Mouse (Mus musculus) C2C12 (cell line): ENCODE results near the gene Maip1.

ENCODE experiments used
- CEBPB ChIP-seq: IDR thresholded peaks from one replicate; pipeline ENCODE4 v1.6.1; 2011; ENCODE audit warnings: low read depth, mild to moderate bottlenecking, control low read depth, moderate library complexity
- CTCF ChIP-seq: IDR thresholded peaks from one replicate; pipeline ENCODE4 v1.5.1; 2011; ENCODE audit not compliant: control insufficient read depth, insufficient read depth, insufficient read length
- MAX ChIP-seq: IDR thresholded peaks from one replicate; pipeline ENCODE4 v1.6.1; 2011; ENCODE audit warnings: mild to moderate bottlenecking, control low read depth
- MYOD1 ChIP-seq: IDR thresholded peaks from one replicate; pipeline ENCODE4 v1.6.1; 2011; ENCODE audit warnings: low read depth; ENCODE audit not compliant: control insufficient read depth, insufficient read length
- USF1 ChIP-seq: IDR thresholded peaks from one replicate; pipeline ENCODE4 v1.6.1; 2011; ENCODE audit warnings: low read depth, mild to moderate bottlenecking, control low read depth, moderate library complexity

- TF ChIP-seq CTCF (no peak), MAX (no peak), USF1 (no peak), CEBPB (no peak), MYOD1 (no peak)
Observed at GRCm38 (mm10) chr1:57400877-57401276, 5.3 kb upstream of the Maip1 start.
